1 mouse cellular context compared by ENCODE assay signal in genomic region chr2:71374275-71375155, GRCm38 (mm10).
TF ChIP-seq lines count a peak whose summit lies in the region.

No protein-coding gene starts in this region.

TF ChIP-seq in MEL, 35 proteins besides CTCF, POLR2A, EP300 and RAD21 (continued from another document):
- TF ChIP-seq TCF12 (IDR thresholded peaks at IDR 0.05; ENCODE audit: low read depth, low read length) (0 out of 2 replicates have a peak, but pooled peaks have one; percentile 17), NRF1 (IDR thresholded peaks at IDR 0.05; ENCODE audit: insufficient read depth, low read depth, low read length, poor library complexity, severe bottlenecking) (no peak), MAZ (IDR thresholded peaks at IDR 0.05; ENCODE audit: low read depth, low read length) (no peak), MYC (IDR thresholded peaks at IDR 0.05; ENCODE audit: low read depth, low read length) (0 out of 2 replicates have a peak, but pooled peaks have one; percentile 24), E2F4 (IDR thresholded peaks at IDR 0.05; ENCODE audit: borderline replicate concordance, low read depth, low read length) (no peak), HCFC1 (IDR thresholded peaks at IDR 0.05; ENCODE audit: low read depth, low read length) (peak; percentile 14; the same call in 1 of the 2 replicates), ZMIZ1 (IDR thresholded peaks at IDR 0.05; ENCODE audit: low read depth, low read length) (no peak), UBTF (IDR thresholded peaks at IDR 0.05; ENCODE audit: borderline replicate concordance, insufficient read depth, low read depth, low read length) (no peak), SIN3A (IDR thresholded peaks at IDR 0.05; ENCODE audit: low read length) (peak; percentile 74), SMC3 (IDR thresholded peaks at IDR 0.05; ENCODE audit: low read depth, low read length) (no peak), KAT2A (conservative IDR thresholded peaks at IDR 0.05; ENCODE audit: low read depth, low read length) (no peak), ZNF384 (IDR thresholded peaks at IDR 0.05; ENCODE audit: low read depth, low read length) (no peak), CHD2 (IDR thresholded peaks at IDR 0.05; ENCODE audit: low read length) (no peak), CHD1 (IDR thresholded peaks at IDR 0.05; ENCODE audit: low read depth, low read length) (no peak)
